Mouse (Mus musculus): ENCODE measurements at regions not wholly inside any gene's neighbourhood (a gene's known extent, or its start where the extent isn't known, plus 50 kb on each side); places are given as distances from the start of the nearest gene placed in this dataset.
A peak's percentile ranks its signal among the peaks of the same experiment; 100 is the strongest.

DNA sequence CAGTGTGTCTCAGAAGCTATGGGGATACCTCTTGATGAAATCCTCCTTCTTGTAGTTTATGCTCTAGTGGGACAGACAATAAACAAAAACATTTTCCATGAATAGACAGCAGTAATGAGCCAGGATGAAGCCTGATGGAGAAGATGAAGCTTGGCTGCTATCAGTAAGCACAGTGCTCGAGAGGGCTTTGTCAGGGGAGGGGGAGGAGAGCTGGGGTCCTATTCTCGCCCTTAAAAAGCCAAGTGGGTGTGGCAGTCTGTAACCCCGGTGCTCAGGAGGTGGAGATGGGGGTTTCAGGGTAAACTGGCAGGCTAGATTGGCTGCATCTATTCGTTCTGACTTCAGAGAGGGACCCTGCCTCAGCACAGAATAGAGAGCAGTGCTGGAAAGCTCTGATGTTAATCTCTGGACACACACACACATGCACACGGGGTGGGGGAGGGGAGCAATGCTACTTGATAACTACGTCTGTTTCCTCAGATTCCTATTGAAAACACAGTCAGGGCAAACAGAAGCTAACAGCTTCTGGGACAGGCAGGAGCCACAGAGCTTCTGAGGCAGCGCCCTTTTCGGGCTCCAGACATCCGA lies 118.4 kb downstream of the Nufip1 start:
- no peaks in the 10 kb centered on the region for H3K4me1 ChIP-seq (ENCODE audit: control insufficient read depth, insufficient read depth, low read length)
- H3K27ac ChIP-seq (ENCODE audit: low read depth, low read length) = no peak overlapping the region
- WGBS = 67% methylated on average over 9 of the region's 9 CpGs
- no peaks in the 10 kb centered on the region for H3K9me3 ChIP-seq (ENCODE audit: control insufficient read depth, low read length)
- no peak for DNase-seq (ENCODE audit: low spot score)
- no peak overlapping the region for H3K4me3 ChIP-seq (ENCODE audit: low read depth, low read length)
- H3K27me3 ChIP-seq (ENCODE audit: control insufficient read depth, insufficient read depth, low read length) = no peaks in the 10 kb centered on the region
- H3K4me2 ChIP-seq (ENCODE audit: low read depth) = no peak overlapping the region
- H3K9ac ChIP-seq (ENCODE audit: low read length) = no peak overlapping the region
- ATAC-seq (ENCODE audit: insufficient read depth, low FRiP score, low TSS enrichment) = no peak
- no peaks in the 10 kb centered on the region for H3K36me3 ChIP-seq (ENCODE audit: control insufficient read depth, insufficient read depth, low read length)

DNA sequence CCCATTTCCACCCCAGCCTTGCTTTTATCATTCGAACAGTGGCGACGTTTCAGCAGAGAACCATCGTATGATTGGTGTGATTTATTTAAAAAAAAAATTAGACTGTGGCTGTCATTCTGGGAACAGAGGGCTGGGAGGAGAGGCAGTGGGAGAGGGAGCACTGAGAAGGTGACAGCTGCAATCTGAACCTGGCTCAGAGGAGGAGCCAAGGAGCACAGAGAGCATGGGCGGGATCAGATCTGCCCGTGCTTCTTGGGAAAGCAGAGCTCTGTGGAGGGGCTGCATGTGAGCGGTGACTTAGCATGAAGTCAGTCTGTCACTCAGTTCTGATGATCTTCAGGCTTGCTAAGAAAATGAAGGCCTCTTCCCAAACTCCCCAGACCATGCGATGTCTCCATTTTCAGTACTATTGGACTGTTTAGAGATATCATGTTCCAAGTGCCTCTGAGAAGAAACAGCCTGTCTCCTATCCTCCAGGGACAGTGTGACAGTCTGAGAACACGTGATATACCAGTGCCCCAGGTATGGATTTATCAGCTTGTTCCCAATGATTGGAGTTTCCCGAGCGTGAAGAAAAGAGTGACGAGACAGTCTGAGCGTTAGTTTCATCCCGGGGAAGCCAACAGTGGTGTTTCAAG lies 129.3 kb downstream of the Nufip1 start:
- Histone ChIP-seq H3K9ac (ENCODE audit: low read length) (no peak overlapping the region), H3K9me3 (ENCODE audit: control insufficient read depth, low read length) (no peaks in the 10 kb centered on the region), H3K27ac (ENCODE audit: low read depth, low read length) (no peak overlapping the region), H3K4me3 (ENCODE audit: low read depth, low read length) (no peak overlapping the region), H3K4me2 (ENCODE audit: low read depth) (no peak overlapping the region), H3K4me1 (ENCODE audit: control insufficient read depth, insufficient read depth, low read length) (peaks cover 11% of the 10 kb centered on the region), H3K27me3 (ENCODE audit: control insufficient read depth, insufficient read depth, low read length) (no peaks in the 10 kb centered on the region), H3K36me3 (ENCODE audit: control insufficient read depth, insufficient read depth, low read length) (no peaks in the 10 kb centered on the region)
- DNase-seq (ENCODE audit: low spot score) (no peak), ATAC-seq (ENCODE audit: insufficient read depth, low FRiP score, low TSS enrichment) (no peak)
- WGBS = 86% methylated on average over 14 of the region's 14 CpGs

DNA sequence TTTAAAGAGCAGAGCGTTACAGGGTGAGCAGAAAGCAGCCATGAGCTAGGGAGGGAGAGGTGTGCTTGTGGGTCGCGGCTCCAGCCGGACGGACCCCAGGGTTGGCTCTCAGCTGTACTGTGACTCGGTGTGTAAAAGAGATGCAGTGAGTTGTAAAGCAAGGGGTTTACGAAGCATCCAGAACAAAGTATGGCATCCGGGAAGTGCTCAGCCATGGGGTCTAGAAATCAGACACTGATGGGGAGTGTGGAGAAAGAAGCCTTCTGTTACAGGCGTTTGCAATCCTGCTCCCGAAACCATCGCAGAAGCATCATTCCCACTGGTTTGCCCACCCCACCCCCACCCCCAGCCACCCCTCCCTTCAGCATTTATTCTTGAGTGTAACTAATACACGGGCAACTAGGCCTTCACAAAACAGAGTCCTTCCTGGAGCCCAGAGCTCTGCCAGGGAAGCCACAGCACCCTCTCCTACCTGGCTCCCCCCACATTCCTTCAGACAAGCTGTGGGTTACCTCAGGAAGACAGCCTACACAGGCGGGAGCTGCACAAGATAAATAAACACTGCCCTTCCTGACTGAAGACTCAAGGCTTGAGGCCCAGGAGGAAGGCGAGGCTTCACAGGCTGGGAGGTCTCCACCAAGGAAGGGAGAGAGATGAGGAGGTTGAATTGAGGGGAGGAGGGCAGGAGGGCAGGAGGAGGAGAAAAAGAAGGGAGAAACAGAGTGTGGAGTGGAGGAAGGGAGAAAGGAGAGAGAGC lies 133.1 kb downstream of the Nufip1 start:
- Histone ChIP-seq H3K4me3 (ENCODE audit: low read depth, low read length) (no peak overlapping the region), H3K4me2 (ENCODE audit: low read depth) (no peak overlapping the region), H3K27me3 (ENCODE audit: control insufficient read depth, insufficient read depth, low read length) (no peaks in the 10 kb centered on the region), H3K9ac (ENCODE audit: low read length) (peak overlapping the region; percentile 32; the same call in 1 of the 2 replicates), H3K9me3 (ENCODE audit: control insufficient read depth, low read length) (no peaks in the 10 kb centered on the region), H3K4me1 (ENCODE audit: control insufficient read depth, insufficient read depth, low read length) (peaks cover 14% of the 10 kb centered on the region), H3K36me3 (ENCODE audit: control insufficient read depth, insufficient read depth, low read length) (no peaks in the 10 kb centered on the region), H3K27ac (ENCODE audit: low read depth, low read length) (peak overlapping the region; percentile 63)
- peak; percentile 17; the same call in 1 of the 2 replicates for ATAC-seq (ENCODE audit: insufficient read depth, low FRiP score, low TSS enrichment)
- DNase-seq (ENCODE audit: low spot score) = peak; percentile 39
- WGBS = 61% methylated on average over 14 of the region's 14 CpGs

DNA sequence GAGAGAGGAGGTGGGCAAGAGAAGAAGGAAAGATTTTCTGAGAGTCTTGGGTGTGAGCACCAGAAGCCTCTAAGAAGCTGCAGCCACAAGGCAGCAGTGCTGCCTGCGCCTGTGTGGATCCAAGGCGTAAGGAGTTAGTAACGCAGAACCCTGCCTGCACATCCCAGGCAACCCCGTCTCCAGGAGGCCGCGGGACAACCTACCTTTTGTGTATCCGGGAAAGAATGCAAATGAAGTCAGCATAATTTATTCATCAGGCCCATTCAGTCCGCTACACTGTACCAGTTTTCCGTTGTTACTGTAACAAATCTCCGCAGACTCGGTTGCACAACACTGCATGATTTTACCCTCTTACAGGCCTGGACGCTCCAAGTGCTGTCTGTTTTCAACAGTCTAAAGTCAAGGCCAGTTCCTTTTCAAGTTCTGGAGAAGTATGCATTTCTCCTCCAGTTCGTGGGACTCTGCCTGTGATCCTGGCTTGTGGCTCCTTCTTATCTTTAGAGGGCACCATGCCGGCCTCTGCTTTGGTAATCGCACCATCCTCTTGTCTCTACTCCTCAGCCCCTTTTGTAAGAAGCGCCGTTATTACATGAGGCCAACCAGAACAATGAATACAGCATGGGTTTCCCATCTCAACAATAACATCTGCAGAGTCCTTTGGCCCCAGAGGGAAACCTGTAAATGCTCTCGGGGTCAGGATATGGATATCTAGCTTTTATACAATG lies 133.8 kb downstream of the Nufip1 start:
- Histone ChIP-seq H3K4me2 (ENCODE audit: low read depth) (no peak overlapping the region), H3K9me3 (ENCODE audit: control insufficient read depth, low read length) (no peaks in the 10 kb centered on the region), H3K27ac (ENCODE audit: low read depth, low read length) (peak overlapping the region; percentile 63), H3K4me1 (ENCODE audit: control insufficient read depth, insufficient read depth, low read length) (peaks cover 14% of the 10 kb centered on the region), H3K4me3 (ENCODE audit: low read depth, low read length) (no peak overlapping the region), H3K27me3 (ENCODE audit: control insufficient read depth, insufficient read depth, low read length) (no peaks in the 10 kb centered on the region), H3K36me3 (ENCODE audit: control insufficient read depth, insufficient read depth, low read length) (no peaks in the 10 kb centered on the region), H3K9ac (ENCODE audit: low read length) (peak overlapping the region; percentile 32; the same call in 1 of the 2 replicates)
- ATAC-seq (ENCODE audit: insufficient read depth, low FRiP score, low TSS enrichment) = peak; percentile 77
- 39% methylated on average over 18 of the region's 18 CpGs for WGBS
- DNase-seq (ENCODE audit: low spot score) = peak; percentile 64

- no peaks in the 10 kb centered on the region for H3K9me3 ChIP-seq (ENCODE audit: control insufficient read depth, low read length)
- H3K4me2 ChIP-seq (ENCODE audit: low read depth) = no peak overlapping the region
- no peaks in the 10 kb centered on the region for H3K27me3 ChIP-seq (ENCODE audit: control insufficient read depth, insufficient read depth, low read length)
- peaks cover 14% of the 10 kb centered on the region for H3K4me1 ChIP-seq (ENCODE audit: control insufficient read depth, insufficient read depth, low read length)
- no peaks in the 10 kb centered on the region for H3K36me3 ChIP-seq (ENCODE audit: control insufficient read depth, insufficient read depth, low read length)
- no peak for DNase-seq (ENCODE audit: low spot score)
- ATAC-seq (ENCODE audit: insufficient read depth, low FRiP score, low TSS enrichment) = no peak
- no peak overlapping the region for H3K9ac ChIP-seq (ENCODE audit: low read length)
- 47% methylated on average over 4 of the region's 4 CpGs for WGBS
- no peak overlapping the region for H3K4me3 ChIP-seq (ENCODE audit: low read depth, low read length)
- no peak overlapping the region; the same call in 1 of the 2 replicates for H3K27ac ChIP-seq (ENCODE audit: low read depth, low read length)
These were observed 134.3 kb downstream of the Nufip1 start for GRCm38 (mm10) chr14:76245063-76245396.

GRCm38 (mm10) chr14:76247664-76248063 lies 137.0 kb downstream of the Nufip1 start:
- Histone ChIP-seq H3K36me3 (ENCODE audit: control insufficient read depth, insufficient read depth, low read length) (no peaks in the 10 kb centered on the region), H3K4me2 (ENCODE audit: low read depth) (no peak overlapping the region), H3K27me3 (ENCODE audit: control insufficient read depth, insufficient read depth, low read length) (no peaks in the 10 kb centered on the region), H3K27ac (ENCODE audit: low read depth, low read length) (no peak overlapping the region), H3K4me1 (ENCODE audit: control insufficient read depth, insufficient read depth, low read length) (peaks cover 14% of the 10 kb centered on the region), H3K9me3 (ENCODE audit: control insufficient read depth, low read length) (no peaks in the 10 kb centered on the region), H3K9ac (ENCODE audit: low read length) (no peak overlapping the region), H3K4me3 (ENCODE audit: low read depth, low read length) (no peak overlapping the region)
- DNase-seq (ENCODE audit: low spot score) = no peak
- WGBS = 80% methylated on average over 4 of the region's 4 CpGs
- no peak for ATAC-seq (ENCODE audit: insufficient read depth, low FRiP score, low TSS enrichment)

DNA sequence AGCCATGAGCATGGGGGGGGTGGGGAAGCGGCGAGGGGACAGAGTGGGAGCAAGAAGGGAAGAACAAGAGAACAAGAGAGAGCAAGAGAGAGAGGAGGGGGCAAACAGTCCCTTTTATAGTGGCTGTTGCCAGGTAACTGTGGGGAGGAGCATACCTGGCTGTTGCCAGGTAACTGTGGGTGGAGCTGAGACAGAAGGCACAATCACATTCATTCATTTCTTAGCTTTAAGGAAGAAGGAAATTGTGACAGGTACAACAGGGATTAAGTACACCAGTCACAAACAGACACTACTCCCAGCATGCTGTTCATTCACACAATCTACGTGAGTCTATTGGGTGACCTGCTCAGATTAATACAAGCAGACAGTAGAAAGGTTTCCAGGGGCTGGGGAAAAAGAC lies 143.2 kb downstream of the Nufip1 start:
- Histone ChIP-seq H3K27ac (ENCODE audit: low read depth, low read length) (no peak overlapping the region), H3K4me3 (ENCODE audit: low read depth, low read length) (no peak overlapping the region), H3K9ac (ENCODE audit: low read length) (no peak overlapping the region), H3K36me3 (ENCODE audit: control insufficient read depth, insufficient read depth, low read length) (no peaks in the 10 kb centered on the region), H3K9me3 (ENCODE audit: control insufficient read depth, low read length) (no peaks in the 10 kb centered on the region), H3K4me1 (ENCODE audit: control insufficient read depth, insufficient read depth, low read length) (peaks cover 20% of the 10 kb centered on the region), H3K4me2 (ENCODE audit: low read depth) (no peak overlapping the region), H3K27me3 (ENCODE audit: control insufficient read depth, insufficient read depth, low read length) (no peaks in the 10 kb centered on the region)
- ATAC-seq (ENCODE audit: insufficient read depth, low FRiP score, low TSS enrichment) = no peak
- no peak for DNase-seq (ENCODE audit: low spot score)
- WGBS = 64% methylated on average over 3 of the region's 3 CpGs

DNA sequence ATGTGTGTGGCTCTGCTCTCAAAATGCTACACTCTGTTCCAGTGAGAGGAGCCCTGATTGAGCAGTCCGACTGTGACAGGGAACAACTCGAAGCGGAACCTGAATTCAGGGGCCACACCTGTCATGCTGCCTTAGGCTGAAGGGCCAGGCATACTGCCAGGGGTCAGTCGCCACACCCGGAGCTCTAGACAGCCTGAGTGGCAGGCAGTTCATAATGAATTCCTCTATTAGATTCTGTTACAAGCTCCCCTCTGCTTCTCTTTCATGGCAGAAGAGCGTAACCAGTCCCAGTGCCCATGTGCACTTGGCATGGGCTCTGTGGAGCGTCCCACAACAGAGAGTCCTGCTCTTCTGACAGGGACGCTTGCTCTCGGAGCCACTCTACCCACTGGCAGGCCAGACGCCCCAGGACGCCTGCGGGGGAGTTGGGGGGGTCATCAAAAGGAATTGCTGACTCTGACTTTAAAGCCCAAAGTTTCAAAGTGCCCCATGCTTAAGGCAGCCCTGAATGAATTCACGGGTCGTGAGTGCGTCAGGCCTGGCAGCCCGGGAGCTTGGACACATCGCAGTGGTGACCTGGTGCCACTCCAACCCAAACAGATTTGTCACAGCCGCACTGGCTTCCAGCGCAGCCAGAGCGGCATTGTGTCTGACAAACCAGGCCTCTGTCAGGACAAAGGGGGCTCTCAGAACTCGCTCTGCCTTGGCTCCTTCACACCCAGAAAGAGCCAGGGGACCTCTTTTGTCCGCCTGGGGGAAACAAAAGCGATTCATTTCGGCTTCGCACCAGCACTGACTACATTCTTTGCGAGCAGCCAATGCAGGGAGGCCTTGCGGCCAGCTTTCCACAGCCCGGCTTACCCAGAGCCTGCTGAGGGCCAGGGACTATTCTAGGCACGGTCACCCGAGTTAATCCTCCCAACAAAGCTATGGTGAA lies 144.1 kb downstream of the Nufip1 start:
- Histone ChIP-seq H3K9ac (ENCODE audit: low read length) (peak overlapping the region; percentile 60), H3K9me3 (ENCODE audit: control insufficient read depth, low read length) (no peaks in the 10 kb centered on the region), H3K4me1 (ENCODE audit: control insufficient read depth, insufficient read depth, low read length) (peaks cover 20% of the 10 kb centered on the region), H3K4me3 (ENCODE audit: low read depth, low read length) (no peak overlapping the region), H3K27ac (ENCODE audit: low read depth, low read length) (peak overlapping the region; percentile 93), H3K27me3 (ENCODE audit: control insufficient read depth, insufficient read depth, low read length) (no peaks in the 10 kb centered on the region), H3K4me2 (ENCODE audit: low read depth) (no peak overlapping the region), H3K36me3 (ENCODE audit: control insufficient read depth, insufficient read depth, low read length) (no peaks in the 10 kb centered on the region)
- DNase-seq (ENCODE audit: low spot score) = peak; percentile 82
- ATAC-seq (ENCODE audit: insufficient read depth, low FRiP score, low TSS enrichment) = peak; percentile 91
- WGBS = 15% methylated on average over 30 of the region's 30 CpGs
